Mouse (Mus musculus) hindlimb bud, embryonic 11.5 days (tissue): ENCODE measurements around the gene Ddx19b.
"Not testable (repeated sequence)": the region's sequence is repeated elsewhere in the genome, so short reads cannot be mapped to it uniquely, and the experiment has no call there.

ENCODE experiments used
- DNase-seq: peaks from one replicate; pipeline ENCODE4 v3.0.0-alpha.2; 2012; ENCODE audit warnings: low read depth, low spot score; ENCODE audit errors: extremely low spot score

Ddx19b gene

DNA sequence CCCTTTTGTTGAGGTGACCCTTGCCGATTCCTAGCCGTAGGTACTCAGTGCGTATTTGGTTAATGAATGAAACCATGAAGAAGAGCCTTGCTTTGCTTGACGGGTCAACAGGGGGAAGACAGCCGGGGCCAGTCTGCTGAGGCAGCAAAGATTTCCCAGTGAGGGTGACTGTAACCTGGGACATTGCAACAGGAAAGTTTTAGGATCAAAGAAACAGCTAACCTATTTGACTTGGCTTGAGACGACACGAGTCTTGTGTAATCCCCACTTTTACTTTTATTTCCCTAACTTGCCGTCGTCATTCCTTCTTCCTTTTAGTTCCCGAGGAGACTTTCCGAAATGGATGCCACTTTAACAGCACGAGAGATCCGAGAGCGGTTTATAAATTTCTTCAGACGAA is 5.0 kb upstream of the Ddx19b start:
- DNase-seq = no peak

DNA sequence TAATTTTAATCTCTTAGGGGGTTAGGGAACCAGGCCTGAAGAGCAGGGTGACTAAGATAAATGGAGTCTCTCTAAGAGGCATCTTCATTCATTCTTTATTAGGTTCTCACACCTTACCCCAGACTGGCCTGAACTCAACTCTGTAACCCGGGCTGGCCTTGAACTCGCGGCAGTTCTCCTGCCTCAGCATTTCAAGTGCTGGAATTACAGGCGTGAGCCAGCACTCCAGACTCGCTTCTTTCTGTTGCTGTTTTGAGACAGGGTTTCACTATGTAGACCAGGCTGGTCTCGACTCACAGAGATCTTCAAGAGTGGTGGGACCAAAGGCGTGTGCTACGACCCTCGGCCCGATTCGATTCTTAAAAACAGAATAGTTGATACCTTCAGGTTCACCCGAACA is 2.7 kb upstream of the Ddx19b start:
- DNase-seq = no peak

DNA sequence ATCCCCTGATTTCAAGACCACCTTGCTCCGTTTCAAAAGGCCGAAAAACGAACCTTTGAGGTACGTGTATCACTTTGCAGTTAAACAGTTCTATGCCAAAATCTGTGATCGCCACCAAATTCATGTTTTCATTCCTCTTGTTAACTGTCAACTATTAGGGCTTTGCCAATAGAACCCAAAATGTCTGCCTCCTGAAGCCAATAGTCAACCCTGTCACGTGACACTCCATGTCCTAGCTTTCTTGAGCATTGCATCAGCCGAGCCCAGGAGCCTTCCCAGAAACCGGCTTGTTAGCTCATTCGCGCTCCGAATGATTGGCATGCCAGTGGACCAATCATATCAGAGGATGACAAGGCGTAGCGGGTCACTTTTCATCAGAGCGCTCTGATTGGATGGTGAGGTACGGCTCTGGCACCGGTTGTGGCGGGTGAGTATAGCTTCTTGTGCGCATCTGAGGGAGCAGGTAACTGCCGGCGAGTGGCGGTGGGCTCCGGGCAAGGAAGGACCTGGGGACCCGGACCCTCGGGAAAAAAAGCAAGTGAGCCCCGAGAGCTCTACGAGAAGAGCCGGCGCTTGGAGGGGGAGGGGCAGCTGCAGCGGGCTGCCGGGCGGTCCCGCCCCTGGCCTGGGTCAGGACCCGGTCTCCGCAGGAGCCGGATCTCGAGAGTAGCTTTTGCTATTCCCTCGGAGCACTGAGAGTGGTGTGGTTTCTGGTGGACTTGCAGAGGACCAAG is 2.1 kb upstream of the Ddx19b start:
- peak; percentile 100 for DNase-seq

DNA sequence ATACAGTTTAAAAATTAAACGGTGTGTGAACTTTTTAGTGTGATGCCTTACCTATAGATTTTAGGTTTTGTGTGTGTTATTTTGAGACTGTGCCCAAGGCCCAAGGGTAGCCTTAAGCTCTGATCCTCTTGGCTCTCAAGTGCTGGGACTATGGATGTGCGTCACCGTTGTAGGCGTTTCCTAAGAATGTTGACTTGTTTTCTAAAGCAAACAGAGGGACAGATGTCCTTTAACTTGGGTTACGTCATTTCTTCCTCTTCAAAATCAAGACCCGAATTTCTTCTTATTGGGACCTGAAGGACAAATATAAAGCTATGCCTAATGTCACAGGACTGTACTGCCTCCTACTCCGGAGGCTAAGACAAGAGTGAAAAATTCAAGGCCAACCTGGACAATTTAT is 1.4 kb upstream of the Ddx19b start, which contains the start of gene Aars:
Gene Aars, plus strand, starts transcription at position 229 of the 400 bp plus-strand sequence.
- DNase-seq = no peak

DNA sequence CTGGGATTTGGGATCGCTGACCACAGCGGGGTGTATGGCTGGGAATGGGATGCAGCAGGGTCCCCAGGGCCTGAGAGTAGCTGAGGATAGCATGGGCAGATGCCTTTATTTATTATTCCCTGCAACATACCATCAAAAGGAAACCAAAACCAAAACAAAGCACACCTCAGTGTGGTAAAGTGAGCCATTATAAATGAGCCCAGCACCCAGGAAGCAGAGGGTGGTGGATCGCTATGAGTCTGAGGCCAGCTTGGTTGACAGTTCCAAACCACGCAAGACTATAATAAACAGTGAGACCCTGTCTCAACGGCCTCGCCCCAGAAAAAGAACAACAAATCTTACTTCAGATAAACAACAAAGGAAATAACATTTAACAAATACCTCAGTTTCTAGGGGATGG is 1.5 kb downstream of the Ddx19b start:
- DNase-seq = no peak

DNA sequence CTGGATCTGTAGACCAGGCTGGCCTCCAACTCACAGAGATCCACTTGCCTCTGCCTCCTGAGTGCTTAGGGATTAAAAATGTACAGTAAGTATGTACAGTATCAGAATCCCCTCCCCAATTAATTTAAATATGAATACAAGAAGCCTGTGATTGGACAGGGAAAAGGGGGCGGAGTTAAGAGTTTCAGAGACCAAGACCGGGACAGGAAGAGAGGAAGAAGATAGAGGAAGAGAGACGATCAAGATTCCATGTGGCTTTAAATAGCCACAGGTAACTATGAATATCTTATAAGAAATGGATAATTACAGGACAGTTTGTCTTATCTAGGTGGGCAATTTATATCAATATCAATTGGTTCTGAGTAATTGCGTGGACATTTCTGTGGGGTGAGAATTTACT is 2.0 kb downstream of the Ddx19b start:
- no peak for DNase-seq

DNA sequence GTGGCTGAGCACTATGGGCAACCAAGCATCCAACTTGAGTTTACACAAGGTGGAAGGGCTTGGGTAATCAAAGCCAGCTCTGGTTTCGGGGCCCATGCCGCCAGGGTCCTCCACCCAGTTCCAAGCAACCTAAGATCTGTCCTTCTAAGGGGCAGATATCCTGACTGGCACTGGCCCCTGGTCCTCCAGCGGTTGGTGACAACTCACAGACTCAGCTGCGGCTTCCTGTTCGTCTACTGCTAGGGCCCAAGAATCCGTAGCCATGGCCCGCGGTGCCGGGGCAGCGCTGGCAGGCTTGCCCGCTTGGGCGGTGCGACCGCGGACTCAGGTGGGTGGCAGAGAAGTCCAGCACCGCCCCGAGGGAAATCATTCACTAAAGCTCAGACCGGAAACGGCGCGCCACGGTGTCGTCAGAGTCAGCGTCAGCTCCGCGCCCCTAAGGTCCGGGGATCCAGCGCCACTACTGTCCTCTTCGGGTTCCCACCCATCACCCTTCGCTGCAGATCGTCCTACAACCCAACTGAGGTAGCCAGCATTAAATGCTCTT is 4.1 kb downstream of the Ddx19b start:
- DNase-seq = peak; percentile 28

DNA sequence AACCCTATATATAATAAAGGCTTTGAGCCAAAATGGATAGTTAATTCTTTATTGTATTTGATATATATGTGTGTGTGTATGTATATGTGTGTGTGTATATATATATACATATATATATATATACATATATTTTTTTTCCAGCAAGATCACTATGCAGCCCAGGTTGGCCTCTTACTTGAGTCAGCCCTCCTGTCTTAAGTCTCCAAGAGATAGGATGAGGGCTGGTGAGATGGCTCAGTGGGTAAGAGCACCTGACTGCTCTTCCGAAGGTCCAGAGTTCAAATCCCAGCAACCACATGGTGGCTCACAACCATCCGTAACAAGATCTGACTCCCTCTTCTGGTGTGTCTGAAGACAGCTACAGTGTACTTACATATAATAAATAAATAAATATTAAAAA is 4.9 kb downstream of the Ddx19b start:
- not testable (repeated sequence) for DNase-seq

DNA sequence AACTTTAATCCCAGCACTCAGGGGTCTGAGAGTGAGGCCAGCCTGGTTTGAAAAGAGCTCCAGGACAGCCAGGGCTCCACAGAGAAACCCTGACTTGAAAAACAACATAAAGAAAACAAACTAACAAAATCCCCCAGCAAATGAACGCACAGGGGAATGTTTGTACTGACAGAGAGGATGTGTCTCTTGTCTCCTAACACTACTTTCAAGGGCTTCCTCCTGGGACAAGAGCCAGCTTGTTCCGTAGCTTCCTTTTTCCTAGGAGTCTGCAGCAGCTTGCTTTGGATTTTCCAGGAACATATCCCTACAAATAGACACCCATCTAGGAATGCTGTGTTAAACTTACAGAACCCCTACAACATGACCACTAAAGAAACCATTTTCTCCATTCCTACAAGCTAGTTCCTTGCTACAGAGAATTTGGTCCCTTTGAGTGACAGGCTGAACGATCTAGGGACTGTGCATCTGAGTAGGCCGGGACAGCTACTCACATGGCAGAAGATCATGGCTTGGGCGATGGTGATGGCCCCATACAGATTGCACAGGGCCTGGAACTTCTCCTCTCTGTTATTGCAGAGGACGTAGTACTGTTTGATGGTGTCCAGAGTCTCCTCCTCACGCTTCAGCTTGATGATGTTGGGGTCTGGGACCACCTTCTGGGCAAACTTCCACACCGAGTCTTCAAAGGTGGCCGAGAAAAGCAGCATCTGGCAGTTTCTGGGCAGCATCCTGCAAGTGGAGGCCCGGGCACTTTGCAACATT is 21.1 kb downstream of the Ddx19b start:
- DNase-seq = not testable (repeated sequence)

DNA sequence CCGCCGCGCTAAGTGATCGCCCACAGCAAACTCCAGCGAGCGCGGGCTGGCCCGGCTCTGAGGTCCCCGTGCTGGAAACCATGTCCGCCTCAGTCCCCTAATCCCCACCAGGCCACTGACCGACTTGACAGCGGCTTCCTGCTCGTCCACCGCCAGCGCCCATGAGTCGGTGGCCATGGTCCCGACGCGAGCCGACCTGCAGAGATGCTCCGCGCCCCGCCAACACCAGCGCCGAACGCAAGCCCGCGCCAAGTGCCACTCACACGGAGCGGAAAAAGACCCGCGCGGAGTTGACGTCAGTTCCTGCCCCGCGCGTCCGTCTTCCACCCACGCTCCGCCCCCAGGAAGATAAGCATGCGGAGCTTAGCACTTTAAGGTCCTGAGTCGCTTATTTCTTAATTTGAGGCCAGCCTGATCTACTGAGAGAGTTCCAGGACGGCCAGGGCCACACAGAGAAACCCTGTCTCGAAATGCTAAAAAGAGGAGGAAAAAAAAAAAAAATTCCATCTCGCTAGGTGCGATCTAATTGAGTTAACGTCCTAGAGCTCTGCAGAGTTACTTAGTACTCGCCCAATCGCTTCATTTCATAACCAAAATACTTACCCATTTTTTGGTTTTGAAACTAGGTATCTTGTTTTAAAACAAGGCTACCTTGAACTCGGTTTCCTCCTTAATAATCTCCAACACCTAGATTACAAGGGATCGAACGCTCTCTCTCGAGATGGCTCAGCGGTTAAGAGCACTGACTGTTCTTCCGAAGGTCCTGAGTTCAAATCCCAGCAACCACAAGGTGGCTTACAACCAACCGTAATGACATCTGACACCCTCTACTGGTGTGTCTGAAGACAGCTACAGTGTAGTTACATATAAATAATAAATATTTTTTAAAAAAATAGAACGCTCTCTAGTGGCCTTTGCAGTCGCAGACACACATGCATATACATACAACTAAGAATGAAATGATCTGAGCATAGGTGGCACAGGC is 33.7 kb downstream of the Ddx19b start, which contains the start of gene Ddx19a:
Gene Ddx19a, minus strand, starts transcription at position 254 of the 985 bp plus-strand sequence.
- peak; percentile 57 for DNase-seq

DNA sequence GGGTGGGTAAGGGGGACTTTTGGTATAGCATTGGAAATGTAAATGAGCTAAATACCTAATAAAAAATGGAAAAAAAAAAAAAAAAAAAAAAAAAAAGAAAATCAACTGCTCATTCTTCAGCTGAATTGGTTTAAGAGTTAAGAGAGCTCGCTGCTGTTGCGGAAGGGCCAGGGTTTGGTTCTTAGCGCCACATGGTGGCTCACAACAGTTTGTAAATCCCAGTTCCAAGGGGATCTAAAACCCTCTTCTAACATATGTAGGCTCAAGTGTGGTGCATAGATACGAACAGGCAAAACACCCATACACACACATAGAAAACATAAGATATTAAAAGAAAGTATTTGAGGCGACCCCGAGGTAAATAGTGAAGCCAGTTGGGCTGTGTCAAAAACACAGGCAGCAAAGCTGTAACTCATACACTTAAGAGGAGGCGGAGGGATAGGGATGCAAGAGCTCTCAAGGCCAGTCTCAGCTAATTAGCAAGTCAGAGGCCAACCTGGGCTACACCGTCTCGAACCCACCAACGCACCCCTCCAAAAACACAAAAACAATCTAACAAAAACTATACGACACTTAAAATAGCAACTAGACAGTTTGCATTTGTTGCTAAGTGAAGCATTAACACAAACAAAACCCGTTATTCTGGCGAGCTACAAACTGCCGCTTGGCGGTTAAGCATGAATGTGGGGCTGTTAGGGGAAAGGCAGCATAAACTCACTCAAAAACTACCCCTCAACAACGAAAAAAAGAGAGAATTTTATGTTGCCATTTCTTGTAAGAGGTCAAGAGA is 34.7 kb downstream of the Ddx19b start:
- DNase-seq = no peak

DNA sequence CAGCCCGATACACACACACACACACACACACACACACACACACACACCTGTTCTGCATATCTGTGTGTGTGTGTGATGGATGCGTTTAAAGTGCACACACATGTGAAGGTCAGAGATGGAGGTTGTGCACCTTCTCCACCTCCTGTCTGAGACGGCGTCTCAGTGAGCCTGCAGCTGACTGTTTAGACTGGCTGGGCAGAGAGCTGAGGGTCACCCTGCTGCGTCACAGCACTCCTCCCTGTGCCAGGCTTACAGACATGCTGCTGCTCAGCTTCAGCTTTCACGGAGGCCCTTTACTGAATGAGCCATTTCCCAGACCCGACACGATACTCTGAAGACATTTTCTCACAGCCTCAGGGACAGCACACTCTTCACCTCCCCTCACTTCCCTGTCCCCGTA is 41.5 kb downstream of the Ddx19b start:
- DNase-seq = no peak

DNA sequence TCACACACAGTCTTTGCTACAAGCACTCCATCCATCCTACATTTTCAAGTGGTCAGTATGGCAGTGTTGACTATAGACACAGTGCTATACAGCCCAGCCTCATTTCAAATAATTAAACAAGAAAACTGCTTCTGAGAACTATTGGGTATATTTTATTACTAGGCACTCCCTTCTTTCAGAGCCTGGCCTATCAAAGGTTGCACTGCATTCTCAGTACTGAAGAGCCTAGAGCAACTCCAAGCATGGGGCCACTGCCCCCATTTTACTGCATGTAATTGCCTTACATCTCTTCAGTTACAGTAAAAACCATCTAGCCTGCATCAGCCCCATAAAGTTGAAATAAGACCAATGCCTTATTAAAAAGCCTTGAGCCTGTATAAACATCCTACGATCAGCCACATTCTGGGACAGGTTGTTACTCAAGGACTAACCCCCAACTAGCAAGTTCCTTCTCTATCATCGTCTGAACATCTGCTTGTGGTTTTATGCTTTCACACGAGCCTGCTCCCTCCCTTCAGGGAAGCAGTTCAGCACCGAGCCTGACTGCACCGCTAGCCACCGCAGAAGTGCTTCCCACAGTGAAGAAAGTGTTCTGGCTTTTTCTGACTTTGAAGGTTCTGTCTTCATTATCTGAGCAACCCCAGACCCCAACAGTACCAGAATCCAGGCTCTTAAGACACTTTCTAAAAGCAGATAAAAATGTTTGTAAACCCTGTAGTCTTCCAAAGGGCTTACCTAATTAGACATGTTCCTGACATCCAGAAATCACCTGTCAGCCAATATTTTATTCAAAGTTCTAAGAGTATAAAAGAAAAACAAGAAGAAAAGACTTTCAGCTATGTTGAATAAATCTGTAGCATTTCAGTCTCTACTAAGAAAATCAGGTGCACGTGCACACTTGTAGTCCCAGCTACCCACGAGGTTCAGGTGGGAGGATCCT is 43.5 kb downstream of the Ddx19b start:
- DNase-seq = no peak

DNA sequence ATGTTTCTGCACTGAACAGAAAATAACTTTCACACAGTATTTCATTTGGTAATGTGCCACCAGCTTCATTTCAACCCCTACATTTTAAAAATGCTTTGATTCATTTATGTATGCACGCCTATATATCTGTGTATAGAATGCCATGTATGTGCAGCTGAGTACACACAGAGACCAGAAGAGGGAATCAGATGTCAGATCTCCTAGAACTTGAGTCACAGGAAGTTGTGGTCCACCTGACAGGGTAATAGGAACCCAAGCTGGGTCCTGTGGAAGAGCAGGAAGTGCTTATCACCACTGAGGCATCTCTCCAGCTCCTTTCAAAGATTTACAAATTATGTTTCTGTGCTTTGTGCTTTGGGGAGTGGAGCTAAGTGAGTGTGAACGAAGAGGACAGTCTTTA is 50.2 kb downstream of the Ddx19b start:
- no peak for DNase-seq

DNA sequence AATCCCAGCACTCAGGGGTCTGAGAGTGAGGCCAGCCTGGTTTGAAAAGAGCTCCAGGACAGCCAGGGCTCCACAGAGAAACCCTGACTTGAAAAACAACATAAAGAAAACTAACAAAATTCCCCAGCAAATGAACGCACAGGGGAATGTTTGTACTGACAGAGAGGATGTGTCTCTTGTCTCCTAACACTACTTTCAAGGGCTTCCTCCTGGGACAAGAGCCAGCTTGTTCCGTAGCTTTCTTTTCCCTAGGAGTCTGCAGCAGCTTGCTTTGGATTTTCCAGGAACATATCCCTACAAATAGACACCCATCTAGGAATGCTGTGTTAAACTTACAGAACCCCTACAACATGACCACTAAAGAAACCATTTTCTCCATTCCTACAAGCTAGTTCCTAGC is 53.6 kb downstream of the Ddx19b start:
- DNase-seq = not testable (repeated sequence)

DNA sequence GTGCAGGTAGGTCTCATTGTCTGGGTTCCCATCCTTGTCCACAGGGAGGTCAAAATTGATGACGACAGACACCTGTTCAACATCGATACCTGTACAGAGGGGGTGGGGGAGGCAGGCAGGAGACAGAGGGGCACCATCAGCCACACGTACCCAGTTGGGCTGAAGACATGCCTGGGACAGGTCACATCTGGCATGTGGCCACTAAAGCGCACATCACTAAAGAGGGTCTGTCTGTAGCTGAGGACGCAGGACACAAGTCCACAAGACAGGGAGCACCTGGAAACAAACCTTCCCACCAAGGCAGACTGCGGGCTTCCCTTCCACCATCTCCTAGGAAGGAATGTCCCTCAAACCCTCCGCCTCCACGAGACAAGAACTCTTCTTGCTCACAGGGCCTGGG is 55.0 kb downstream of the Ddx19b start:
- DNase-seq = not testable (repeated sequence)

DNA sequence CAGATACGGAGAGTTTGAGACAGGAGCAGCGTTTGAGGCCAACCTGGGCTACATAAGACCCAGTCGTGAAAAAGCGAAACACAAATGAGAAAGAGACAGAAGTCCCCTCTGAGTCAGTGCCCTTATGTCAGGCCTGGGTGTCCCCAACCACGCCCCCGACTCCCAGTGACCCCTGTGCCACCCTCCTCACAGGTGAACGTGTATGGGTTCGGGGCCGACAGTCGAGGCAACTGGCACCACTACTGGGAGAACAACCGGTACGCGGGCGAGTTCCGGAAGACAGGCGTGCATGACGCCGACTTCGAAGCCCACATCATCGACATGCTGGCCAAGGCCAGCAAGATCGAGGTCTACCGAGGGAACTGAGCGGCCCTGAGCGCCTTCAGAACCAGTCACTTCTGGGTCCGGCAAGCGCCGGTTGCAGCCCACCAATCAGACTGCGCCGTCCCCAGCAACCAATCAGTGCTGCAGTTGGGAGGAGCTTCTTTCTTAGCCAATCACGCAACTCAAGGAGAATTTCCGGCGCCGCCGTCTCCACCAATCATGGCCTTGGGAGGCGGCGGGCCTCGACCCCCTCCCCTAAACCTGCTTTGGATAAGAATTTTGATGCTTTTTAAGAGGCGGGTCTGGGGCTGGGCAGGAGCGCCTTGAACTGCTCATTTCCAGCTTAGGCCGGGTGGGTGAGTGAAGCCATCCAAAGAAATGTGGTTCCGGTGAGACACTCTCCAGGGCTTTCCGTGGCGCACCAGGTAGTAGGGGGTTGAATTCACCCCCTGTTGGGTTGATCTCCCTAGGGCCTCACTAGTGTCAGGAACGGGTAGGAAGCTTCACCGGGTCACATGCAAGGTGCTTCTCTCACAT is 61.4 kb downstream of the Ddx19b start:
- peak; percentile 81 for DNase-seq

DNA sequence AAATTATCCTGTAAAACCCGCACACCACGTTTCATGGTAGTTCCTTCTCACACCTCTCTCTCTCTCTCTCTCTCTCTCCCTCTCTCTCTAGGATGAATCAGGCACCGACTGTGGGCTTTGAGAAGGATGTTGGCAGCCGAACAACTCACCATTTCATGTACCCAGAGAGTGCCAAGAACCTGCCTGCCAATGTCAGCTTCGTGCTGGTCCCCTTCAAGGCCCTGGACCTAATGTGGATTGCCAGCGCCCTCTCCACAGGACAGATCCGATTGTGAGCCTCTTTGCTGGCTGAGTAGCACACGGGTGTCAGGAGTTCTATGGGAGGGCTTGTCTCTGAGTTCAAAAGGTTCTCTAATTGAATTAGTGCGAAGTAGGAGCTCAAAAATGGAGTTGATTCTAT is 64.2 kb downstream of the Ddx19b start:
- DNase-seq = no peak
